Mouse (Mus musculus) liver, embryonic 14.5 days (tissue): ENCODE data around the gene Rhebl1. TPM values are rescaled to one million over a fixed set of nuclear protein-coding genes. Genes with fewer than 3 reads are reported as not detected.

Experiments
- ATAC-seq: fragments of 200-750 bp; cut with Nextera tagmentation; 2 replicates; pipeline ENCODE4 v1.8.0; 2017; ENCODE audit warnings: moderate number of reproducible peaks, mild to moderate bottlenecking, moderate library complexity; ENCODE audit not compliant: insufficient read depth
- DNase-seq, 3 experiments: peaks; one replicate each; pipeline ENCODE4 v3.0.0-alpha.2; 2012 to 2013; ENCODE audit warnings: low read depth in 3 of 3, low spot score in 3 of 3
- H3K27ac ChIP-seq: fragments of 300-500 bp; sonication (generic); 2 replicates; pipeline ENCODE4 v1.5.1; 2014; ENCODE audit warnings: moderate library complexity, mild to moderate bottlenecking, control low read depth, inconsistent platforms
- H3K27me3 ChIP-seq: fragments of 300-500 bp; sonication (generic); 2 replicates; pipeline ENCODE4 v1.6.1; 2014; ENCODE audit warnings: mild to moderate bottlenecking, low read length, moderate library complexity; ENCODE audit not compliant: control insufficient read depth, insufficient read depth
- H3K36me3 ChIP-seq: fragments of 300-500 bp; sonication (generic); replicated peaks from 2 replicates; pipeline ENCODE4 v1.6.1; 2014; ENCODE audit warnings: low read depth; ENCODE audit not compliant: control insufficient read depth, insufficient read depth
- H3K4me1 ChIP-seq, 2 experiments: fragments of 200-500 bp in 1 of 2; fragments of 300-500 bp in 1 of 2; sonication (generic) in 1 of 2; replicated peaks; 2 replicates each; pipeline ENCODE4 v1.6.1; 2012 to 2014; ENCODE audit warnings: antibody characterized with exemption in 1 of 2, inconsistent platforms in 1 of 2, low read length in 1 of 2; ENCODE audit not compliant: control insufficient read depth in 2 of 2, insufficient read depth in 2 of 2
- H3K4me2 ChIP-seq: fragments of 300-500 bp; sonication (generic); 2 replicates; pipeline ENCODE4 v1.6.1; 2014; ENCODE audit warnings: low read depth, mild to moderate bottlenecking, control low read depth, moderate library complexity
- H3K4me3 ChIP-seq, 2 experiments: fragments of 200-500 bp in 1 of 2; fragments of 300-500 bp in 1 of 2; sonication (generic) in 1 of 2; 2 replicates each; pipeline ENCODE4 v1.5.1; 2012 to 2014; ENCODE audit warnings: low read depth in 2 of 2, low read length in 2 of 2, mild to moderate bottlenecking in 2 of 2, control low read depth in 1 of 2, inconsistent platforms in 1 of 2, moderate library complexity in 1 of 2; ENCODE audit not compliant: insufficient read depth in 1 of 2
- H3K9ac ChIP-seq: fragments of 300-500 bp; sonication (generic); replicated peaks from 2 replicates; pipeline ENCODE4 v1.6.1; 2014; ENCODE audit warnings: mild to moderate bottlenecking, control low read depth, moderate library complexity
- H3K9me3 ChIP-seq: fragments of 300-500 bp; sonication (generic); 2 replicates; pipeline ENCODE4 v1.6.1; 2016; ENCODE audit warnings: low read length, mixed read lengths; ENCODE audit not compliant: control insufficient read depth
- CTCF ChIP-seq: IDR thresholded peaks from 2 replicates; pipeline ENCODE4 v1.5.1; 2016; ENCODE audit warnings: antibody characterized with exemption, low read depth, control low read depth
- EP300 ChIP-seq: IDR thresholded peaks from 2 replicates; pipeline ENCODE4 v1.6.1; 2016; ENCODE audit warnings: antibody characterized with exemption, low read depth
- WGBS: fragments of 180-500 bp; shearing (Covaris S2); extraction: QIAGEN DNeasy Blood & Tissue Kit; methylation state at CpG from one replicate; pipeline ENCODE4 v1.1.7; 2014; ENCODE audit not compliant: insufficient replicate concordance; 5-methylcytosine and 5-hydroxymethylcytosine counted together
- polyA plus RNA-seq, 2 experiments: library from polyadenylated mRNA; depleted of rRNA in 1 of 2; stranded (reverse) in 1 of 2; unstranded in 1 of 2; fragments of >200 nt; fragmentation: Nextera tagmentation in 1 of 2; extraction: Ambion mirVana in 1 of 2; gene quantifications; 2 replicates each; pipeline versions ENCODE4 v1.2.1 to v1.2.3; 2012 to 2014

The Rhebl1 gene
- polyA plus RNA-seq, 2 experiments = 2.5 to 3.2 TPM

DNA sequence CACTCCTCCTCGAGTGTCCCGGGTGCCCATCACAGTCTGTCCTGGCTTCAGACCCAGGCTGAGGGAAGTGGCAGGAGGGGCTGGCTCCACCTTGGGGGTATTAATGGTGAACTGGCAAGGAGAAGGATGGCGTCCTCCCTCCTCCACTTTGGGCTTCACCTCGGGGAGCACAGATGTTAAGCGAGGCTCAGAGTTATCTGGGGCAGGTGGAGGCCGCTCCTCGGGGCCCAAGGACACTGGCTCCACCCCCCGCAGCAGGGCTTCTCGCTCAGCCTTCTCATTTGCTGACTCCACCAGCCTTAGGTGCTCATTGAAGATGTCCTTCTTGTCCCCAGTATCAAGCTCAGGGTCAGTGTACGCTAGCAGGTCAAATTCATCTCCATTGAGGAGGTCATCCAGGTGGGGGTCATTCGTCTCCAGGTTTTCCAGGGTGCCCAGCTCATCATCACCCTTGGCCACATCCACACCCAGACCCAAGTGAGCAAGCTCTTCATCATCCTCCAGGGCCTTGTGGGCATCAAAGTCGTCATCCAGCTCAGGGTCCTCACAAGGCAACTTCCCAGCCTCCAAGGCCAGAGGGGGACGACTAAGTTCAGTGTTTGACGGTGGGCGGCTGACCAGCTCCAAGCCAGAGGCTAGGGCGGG is 44.3 kb downstream of the Rhebl1 start:
- no peak for DNase-seq
- Histone ChIP-seq H3K4me2 (no peak overlapping the region), H3K4me1 (no peaks in the 10 kb centered on the region), H3K27ac (no peak overlapping the region), H3K9me3 (no peaks in the 10 kb centered on the region), H3K9ac (no peak overlapping the region), H3K4me3 (no peak overlapping the region), H3K36me3 (peaks cover 92% of the 10 kb centered on the region), H3K27me3 (no peaks in the 10 kb centered on the region)
- 81% methylated on average over 16 of the region's 16 CpGs for WGBS
- ATAC-seq = no peak
- TF ChIP-seq EP300 (no peak), CTCF (no peak)

DNA sequence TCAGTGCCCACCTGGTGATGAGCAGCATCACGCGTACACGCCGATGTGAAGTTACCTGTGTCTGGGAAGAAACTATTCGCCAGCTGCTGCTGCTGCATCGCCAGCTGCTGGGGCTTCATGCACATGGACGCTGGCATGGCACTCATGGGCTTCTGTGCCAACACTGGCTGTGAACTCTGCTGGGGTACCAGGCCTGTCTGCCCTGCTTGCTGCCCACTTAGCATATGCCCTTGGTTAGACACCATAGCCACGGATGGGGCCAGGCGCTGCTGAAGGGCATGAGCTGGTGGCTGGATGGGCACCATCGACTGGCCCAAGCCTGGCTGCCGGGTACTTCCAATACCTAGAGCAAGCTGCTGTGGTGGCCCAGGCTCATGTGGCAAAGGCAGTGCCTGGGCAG is 45.2 kb downstream of the Rhebl1 start:
- DNase-seq (no peak), ATAC-seq (no peak)
- no peak overlapping the region for H3K27ac ChIP-seq
- H3K27me3 ChIP-seq = no peaks in the 10 kb centered on the region
- no peak overlapping the region for H3K4me3 ChIP-seq
- no peak overlapping the region for H3K4me2 ChIP-seq
- peaks cover 94% of the 10 kb centered on the region for H3K36me3 ChIP-seq
- H3K9me3 ChIP-seq = no peaks in the 10 kb centered on the region
- H3K9ac ChIP-seq = no peak overlapping the region
- WGBS = 91% methylated on average over 11 of the region's 11 CpGs
- TF ChIP-seq CTCF (no peak), EP300 (no peak)
- H3K4me1 ChIP-seq = no peaks in the 10 kb centered on the region

DNA sequence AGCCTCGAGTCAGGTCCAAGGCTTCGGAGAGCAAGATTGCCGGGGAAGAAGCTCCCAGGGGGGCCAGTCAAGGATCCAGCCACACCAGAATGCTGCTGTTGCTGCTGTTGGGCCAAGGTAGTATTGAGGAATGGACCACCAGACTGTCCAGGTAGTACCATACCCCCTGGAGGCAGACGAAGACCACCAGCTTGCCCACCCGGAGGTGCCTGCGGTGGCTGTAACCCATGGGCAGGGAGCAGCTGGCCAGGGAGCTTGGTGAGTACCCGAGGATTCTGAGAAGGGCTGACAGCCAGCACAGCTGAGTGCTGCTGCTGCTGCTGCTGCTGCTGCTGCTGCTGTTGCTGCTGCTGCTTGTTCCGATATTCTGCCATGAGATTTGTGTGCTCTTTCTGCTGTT is 48.2 kb downstream of the Rhebl1 start:
- Histone ChIP-seq H3K36me3 (peaks cover 92% of the 10 kb centered on the region), H3K4me2 (no peak overlapping the region), H3K27me3 (no peaks in the 10 kb centered on the region), H3K9me3 (no peaks in the 10 kb centered on the region), H3K4me3 (no peak overlapping the region), H3K27ac (no peak overlapping the region), H3K9ac (no peak overlapping the region), H3K4me1 (no peaks in the 10 kb centered on the region)
- no peak for TF ChIP-seq EP300
- WGBS = 86% methylated on average over 8 of the region's 8 CpGs
- ATAC-seq (no peak), DNase-seq (no peak)

DNA sequence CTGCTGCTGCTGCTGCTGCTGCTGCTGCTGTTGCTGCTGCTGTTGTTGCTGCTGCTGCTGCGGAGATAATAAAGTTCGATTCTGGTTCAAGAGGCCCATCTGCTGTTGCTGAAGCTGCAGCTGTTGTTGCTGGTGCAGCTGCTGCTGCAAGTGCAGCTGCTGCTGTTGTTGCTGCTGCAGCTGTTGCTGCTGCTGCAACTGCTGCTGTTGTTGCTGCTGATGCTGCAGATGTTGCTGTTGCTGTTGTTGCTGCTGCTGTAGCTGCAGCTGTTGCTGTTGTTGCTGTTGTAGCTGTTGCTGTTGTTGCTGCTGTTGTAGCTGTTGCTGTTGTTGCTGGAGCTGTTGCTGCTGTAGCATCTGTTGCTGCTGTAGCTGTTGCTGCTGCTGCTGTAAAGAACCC is 49.2 kb downstream of the Rhebl1 start:
- Histone ChIP-seq H3K27me3 (no peaks in the 10 kb centered on the region), H3K4me2 (no peak overlapping the region), H3K27ac (no peak overlapping the region), H3K9me3 (no peaks in the 10 kb centered on the region), H3K36me3 (peaks cover 94% of the 10 kb centered on the region), H3K4me3 (no peak overlapping the region), H3K4me1 (no peaks in the 10 kb centered on the region), H3K9ac (no peak overlapping the region)
- TF ChIP-seq EP300 = no peak
- TF ChIP-seq CTCF = no peak
- ATAC-seq = no peak
- DNase-seq = no peak
- 83% methylated on average over 2 of the region's 2 CpGs for WGBS

DNA sequence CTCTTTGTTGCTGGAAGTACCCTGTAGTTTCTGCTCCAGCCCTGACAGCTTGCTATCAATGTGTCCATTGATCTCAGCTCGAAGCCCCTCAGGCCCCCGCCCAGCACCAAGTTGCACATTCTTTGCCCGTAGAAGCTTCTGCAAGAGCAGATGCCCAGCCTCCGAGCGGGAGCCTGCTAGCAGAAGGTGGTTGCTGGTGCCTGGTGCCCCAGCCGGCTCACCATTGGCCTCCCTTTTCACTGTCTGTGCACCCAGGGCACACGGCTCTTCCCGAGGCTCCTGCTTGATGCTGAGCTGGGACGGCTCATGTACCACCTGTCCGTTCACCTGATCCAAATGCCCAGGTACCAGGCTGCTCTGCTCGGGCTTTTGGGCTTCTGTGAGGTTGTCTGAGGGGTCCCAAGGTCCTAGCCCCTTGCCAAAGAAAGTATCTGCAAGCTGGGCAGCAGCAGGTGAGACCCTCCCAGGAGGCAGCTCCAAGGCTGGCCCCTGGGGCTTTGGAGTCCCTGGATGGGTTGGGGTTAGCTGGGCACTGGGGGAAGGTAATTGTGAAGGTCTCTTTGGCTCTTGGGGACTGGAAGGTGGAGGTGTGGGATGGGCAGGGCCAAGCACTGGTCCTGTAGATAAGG is 50.6 kb downstream of the Rhebl1 start:
- DNase-seq (no peak), ATAC-seq (no peak)
- Histone ChIP-seq H3K9me3 (no peaks in the 10 kb centered on the region), H3K9ac (no peak overlapping the region), H3K4me2 (no peak overlapping the region), H3K36me3 (peaks cover 94% of the 10 kb centered on the region), H3K4me3 (no peak overlapping the region), H3K27ac (no peak overlapping the region), H3K4me1 (peaks cover 0 to under 1% of the 10 kb centered on the region in 2 experiments; a peak in 1 of 4 replicates), H3K27me3 (no peaks in the 10 kb centered on the region)
- TF ChIP-seq CTCF (no peak), EP300 (no peak)
- 87% methylated on average over 11 of the region's 11 CpGs for WGBS
